Mouse (Mus musculus): ENCODE data around the gene Afdn.

DNA sequence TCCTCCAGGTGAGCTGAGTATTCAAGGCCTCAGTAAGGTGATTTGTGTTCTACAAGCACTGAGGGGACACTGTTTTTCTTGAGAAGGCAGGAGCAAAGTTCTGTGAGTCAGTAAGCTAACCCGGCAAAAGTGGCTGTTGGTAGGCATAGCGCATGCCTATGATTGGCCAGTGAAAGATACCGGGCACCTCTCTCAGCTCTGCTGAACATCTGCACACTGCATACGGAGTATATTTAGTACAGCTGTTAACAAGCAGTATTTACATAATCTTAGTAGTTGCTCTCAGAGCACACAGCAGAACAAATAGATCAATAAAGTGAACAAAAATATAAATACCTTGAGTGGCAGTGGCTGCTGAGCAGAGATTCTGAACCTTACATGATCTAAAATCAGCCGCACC lies 146.7 kb downstream of the Afdn start:
- TF ChIP-seq CTCF (IDR thresholded peaks at IDR 0.05; ENCODE audit: low read depth): no peak
- TF ChIP-seq EP300 (optimal IDR thresholded peaks at IDR 0.05): no peak
